Mouse (Mus musculus) heart, embryonic 13.5 days (tissue): ENCODE measurements around the gene Ncoa3. TPM values are rescaled to one million over a fixed set of nuclear protein-coding genes. Genes with fewer than 3 reads are reported as not detected.

Experiments used
- ATAC-seq: fragments of 200-750 bp; cut with Nextera tagmentation; 2 replicates; pipeline ENCODE4 v1.8.0; 2017; ENCODE audit warnings: moderate TSS enrichment; ENCODE audit not compliant: insufficient number of reproducible peaks, low FRiP score, low TSS enrichment; ENCODE audit errors: extremely low read depth
- H3K27ac ChIP-seq: fragments of 300-500 bp; sonication (generic); replicated peaks from 2 replicates; pipeline ENCODE4 v1.5.1; 2015; ENCODE audit warnings: moderate library complexity, mild to moderate bottlenecking, inconsistent platforms
- H3K27me3 ChIP-seq: fragments of 300-500 bp; sonication (generic); replicated peaks from 2 replicates; pipeline ENCODE4 v1.6.1; 2015; ENCODE audit warnings: mild to moderate bottlenecking, inconsistent platforms
- H3K36me3 ChIP-seq: fragments of 300-500 bp; sonication (generic); 2 replicates; pipeline ENCODE4 v1.6.1; 2015; ENCODE audit warnings: mild to moderate bottlenecking, inconsistent platforms
- H3K4me1 ChIP-seq: fragments of 300-500 bp; sonication (generic); 2 replicates; pipeline ENCODE4 v1.6.1; 2015; ENCODE audit warnings: inconsistent platforms
- H3K4me2 ChIP-seq: fragments of 300-500 bp; sonication (generic); 2 replicates; pipeline ENCODE4 v1.6.1; 2015; ENCODE audit warnings: inconsistent platforms, mild to moderate bottlenecking, moderate library complexity
- H3K4me3 ChIP-seq: fragments of 300-500 bp; sonication (generic); 2 replicates; pipeline ENCODE4 v1.5.1; 2015; ENCODE audit warnings: moderate library complexity, mild to moderate bottlenecking, inconsistent platforms
- H3K9ac ChIP-seq: fragments of 300-500 bp; sonication (generic); 2 replicates; pipeline ENCODE4 v1.6.1; 2015; ENCODE audit warnings: inconsistent platforms, mild to moderate bottlenecking, moderate library complexity
- H3K9me3 ChIP-seq: fragments of 300-500 bp; sonication (generic); 2 replicates; pipeline ENCODE4 v1.6.1; 2016; ENCODE audit warnings: inconsistent platforms
- WGBS: fragments of 180-500 bp; shearing (Covaris S2); methylation state at CpG from one replicate; pipeline ENCODE4 v1.1.7; 2015; ENCODE audit warnings: mixed read lengths; 5-methylcytosine and 5-hydroxymethylcytosine counted together
- polyA plus RNA-seq: library from polyadenylated mRNA; unstranded; fragments of >200 nt; fragmentation: Nextera tagmentation; extraction: Ambion mirVana; gene quantifications from 2 replicates; pipeline ENCODE4 v1.2.1, GENCODE M21; 2015

The Ncoa3 gene
- polyA plus RNA-seq, 1 experiment from 2014 or later: 11.2 TPM

GRCm38 (mm10) chr2:166106631-166107030 is 114.2 kb downstream of the Ncoa3 start:
- peaks cover 55% of the 10 kb centered on the region for H3K4me1 ChIP-seq
- no peaks in the 10 kb centered on the region for H3K9me3 ChIP-seq
- no peak for ATAC-seq
- H3K9ac ChIP-seq: peak overlapping the region; percentile 67
- H3K4me2 ChIP-seq: no peak overlapping the region
- peaks cover 23% of the 10 kb centered on the region for H3K36me3 ChIP-seq
- H3K27ac ChIP-seq: peak overlapping the region; percentile 91
- H3K4me3 ChIP-seq: no peak overlapping the region
- WGBS: 64% methylated on average over 2 of the region's 2 CpGs
- no peaks in the 10 kb centered on the region for H3K27me3 ChIP-seq

DNA sequence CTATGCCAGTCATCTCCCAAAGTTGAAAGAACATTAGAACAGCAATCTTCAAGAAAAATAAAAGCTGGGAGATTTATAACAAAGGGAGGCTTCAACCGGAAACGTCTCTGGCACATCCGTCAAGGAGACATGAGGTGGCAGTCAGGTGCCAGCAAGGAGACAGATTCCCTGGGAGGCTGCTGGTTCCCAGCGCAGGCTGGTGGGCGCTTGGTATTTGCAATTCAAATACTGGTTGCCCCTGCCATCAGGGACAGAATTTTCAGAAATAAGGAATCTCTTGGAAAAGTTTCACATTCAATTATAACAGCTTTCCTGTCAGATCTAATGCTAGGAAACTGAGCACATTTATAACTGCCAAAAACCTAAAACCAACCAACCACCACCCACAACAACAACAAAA is 115.5 kb downstream of the Ncoa3 start:
- Histone ChIP-seq H3K9me3 (no peaks in the 10 kb centered on the region), H3K9ac (no peak overlapping the region), H3K4me1 (peaks cover 54% of the 10 kb centered on the region), H3K27me3 (no peaks in the 10 kb centered on the region), H3K4me3 (no peak overlapping the region), H3K36me3 (peaks cover 26% of the 10 kb centered on the region), H3K4me2 (no peak overlapping the region), H3K27ac (no peak overlapping the region)
- ATAC-seq: no peak
- WGBS: 81% methylated on average over 5 of the region's 5 CpGs

GRCm38 (mm10) chr2:166108326-166108725 is 115.9 kb downstream of the Ncoa3 start:
- H3K9ac ChIP-seq: peak overlapping the region; percentile 19; the same call in 1 of the 2 replicates
- H3K4me1 ChIP-seq: peaks cover 51% of the 10 kb centered on the region
- H3K36me3 ChIP-seq: peaks cover 30% of the 10 kb centered on the region
- no peak overlapping the region for H3K4me2 ChIP-seq
- no peaks in the 10 kb centered on the region for H3K9me3 ChIP-seq
- H3K27me3 ChIP-seq: no peaks in the 10 kb centered on the region
- ATAC-seq: no peak
- H3K27ac ChIP-seq: peak overlapping the region; percentile 50; the same call in 1 of the 2 replicates
- H3K4me3 ChIP-seq: no peak overlapping the region
- WGBS: 26% methylated on average over 4 of the region's 4 CpGs

GRCm38 (mm10) chr2:166110764-166111163 is 118.3 kb downstream of the Ncoa3 start:
- Histone ChIP-seq H3K4me3 (no peak overlapping the region), H3K4me2 (no peak overlapping the region), H3K4me1 (peaks cover 41% of the 10 kb centered on the region), H3K9me3 (no peaks in the 10 kb centered on the region), H3K9ac (no peak overlapping the region), H3K36me3 (peaks cover 45% of the 10 kb centered on the region), H3K27me3 (no peaks in the 10 kb centered on the region), H3K27ac (no peak overlapping the region)
- ATAC-seq: no peak
- 61% methylated on average over 8 of the region's 8 CpGs for WGBS

GRCm38 (mm10) chr2:166111238-166111637 is 118.8 kb downstream of the Ncoa3 start:
- Histone ChIP-seq H3K27me3 (no peaks in the 10 kb centered on the region), H3K4me1 (peaks cover 37% of the 10 kb centered on the region), H3K4me2 (no peak overlapping the region), H3K9ac (no peak overlapping the region), H3K27ac (no peak overlapping the region), H3K9me3 (no peaks in the 10 kb centered on the region), H3K4me3 (no peak overlapping the region), H3K36me3 (peaks cover 49% of the 10 kb centered on the region)
- ATAC-seq: no peak
- 69% methylated on average over 2 of the region's 2 CpGs for WGBS

DNA sequence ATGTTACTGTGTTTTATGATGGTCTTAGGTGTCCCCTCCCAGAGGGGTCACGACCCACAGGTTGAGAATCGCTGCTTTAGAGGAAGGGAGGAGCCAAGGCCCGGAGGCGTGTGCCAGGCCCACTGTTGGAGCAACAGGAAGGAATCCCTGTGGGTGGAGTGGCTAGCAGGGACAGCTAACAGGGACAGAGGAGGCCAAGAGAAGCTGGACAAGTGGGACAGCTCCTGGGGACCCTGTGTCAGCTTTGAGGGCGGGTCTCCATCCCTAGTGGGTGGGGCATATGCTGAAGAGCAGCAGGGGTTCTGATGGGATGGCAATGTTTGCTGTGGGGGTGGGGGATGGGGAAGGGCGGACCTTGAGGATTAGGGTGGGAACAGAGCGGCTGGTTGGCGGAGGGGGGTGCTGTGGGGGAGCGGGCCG is 119.4 kb downstream of the Ncoa3 start:
- peaks cover 55% of the 10 kb centered on the region for H3K36me3 ChIP-seq
- 62% methylated on average over 10 of the region's 10 CpGs for WGBS
- H3K27ac ChIP-seq: no peak overlapping the region
- H3K4me2 ChIP-seq: no peak overlapping the region
- H3K4me3 ChIP-seq: no peak overlapping the region
- no peak overlapping the region for H3K9ac ChIP-seq
- no peak for ATAC-seq
- H3K4me1 ChIP-seq: peaks cover 30% of the 10 kb centered on the region
- H3K9me3 ChIP-seq: no peaks in the 10 kb centered on the region
- no peaks in the 10 kb centered on the region for H3K27me3 ChIP-seq

GRCm38 (mm10) chr2:166112986-166113385 is 120.5 kb downstream of the Ncoa3 start:
- Histone ChIP-seq H3K27ac (no peak overlapping the region), H3K4me3 (no peak overlapping the region), H3K9ac (no peak overlapping the region), H3K27me3 (no peaks in the 10 kb centered on the region), H3K9me3 (no peaks in the 10 kb centered on the region), H3K4me1 (peaks cover 30% of the 10 kb centered on the region), H3K4me2 (no peak overlapping the region), H3K36me3 (peaks cover 61% of the 10 kb centered on the region)
- 85% methylated on average over 11 of the region's 11 CpGs for WGBS
- no peak for ATAC-seq

DNA sequence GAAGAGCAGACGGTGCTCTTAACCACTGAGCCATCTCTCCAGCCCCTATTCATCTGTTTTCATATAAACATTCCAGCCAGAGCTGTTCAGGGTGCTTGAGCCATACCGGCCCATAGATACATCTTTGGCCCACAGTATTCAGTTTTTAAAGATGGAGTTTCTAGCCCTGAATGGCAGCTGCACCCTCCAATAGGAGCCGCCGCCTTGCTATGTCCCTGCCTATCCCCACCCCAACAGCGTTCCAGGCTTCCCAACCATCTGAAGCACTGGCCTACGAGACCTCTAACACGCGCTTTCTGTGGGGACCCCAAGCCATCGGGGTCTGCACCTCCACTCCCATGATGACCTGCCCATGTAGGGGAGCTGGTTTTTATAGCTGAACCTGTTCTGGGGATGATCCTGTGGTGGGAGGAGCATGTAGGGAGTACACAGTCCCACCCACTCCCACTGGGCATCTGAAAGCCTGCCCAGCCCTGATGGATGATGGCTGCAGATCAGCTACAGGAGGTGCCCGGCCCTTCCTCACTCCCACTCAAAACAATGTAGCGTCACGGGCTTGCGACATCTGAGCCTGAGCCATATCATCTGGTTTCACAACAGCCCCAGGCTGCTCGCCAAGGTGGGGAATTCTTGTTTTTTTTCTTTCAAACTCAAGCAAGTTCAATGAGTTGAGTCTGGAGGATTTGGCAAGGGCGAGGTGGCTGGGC is 123.3 kb downstream of the Ncoa3 start:
- Histone ChIP-seq H3K4me3 (no peak overlapping the region), H3K27ac (no peak overlapping the region), H3K4me1 (peaks cover 32% of the 10 kb centered on the region), H3K36me3 (peaks cover 61% of the 10 kb centered on the region), H3K9me3 (no peaks in the 10 kb centered on the region), H3K4me2 (no peak overlapping the region), H3K9ac (no peak overlapping the region), H3K27me3 (no peaks in the 10 kb centered on the region)
- ATAC-seq: no peak
- WGBS: 83% methylated on average over 15 of the region's 15 CpGs

DNA sequence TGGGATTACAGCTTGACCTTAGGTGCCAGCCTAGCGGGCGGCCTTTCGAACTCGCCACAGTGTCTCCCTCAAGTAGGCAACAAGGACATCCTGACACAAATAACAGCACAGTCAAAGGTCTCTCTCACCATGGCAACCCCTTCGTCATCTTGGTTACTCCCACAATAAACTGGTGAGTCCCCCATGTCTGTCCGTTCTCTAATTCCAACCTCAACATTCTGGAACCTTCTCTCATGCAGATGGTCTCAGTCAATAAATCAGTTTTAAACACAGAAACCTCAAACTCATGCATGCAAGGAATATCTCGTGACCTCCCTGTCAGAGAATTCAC is 123.8 kb downstream of the Ncoa3 start:
- 86% methylated on average over 7 of the region's 7 CpGs for WGBS
- Histone ChIP-seq H3K27ac (no peak overlapping the region), H3K9ac (no peak overlapping the region), H3K27me3 (no peaks in the 10 kb centered on the region), H3K9me3 (no peaks in the 10 kb centered on the region), H3K36me3 (peaks cover 57% of the 10 kb centered on the region), H3K4me3 (no peak overlapping the region), H3K4me1 (peaks cover 35% of the 10 kb centered on the region), H3K4me2 (no peak overlapping the region)
- ATAC-seq: no peak

DNA sequence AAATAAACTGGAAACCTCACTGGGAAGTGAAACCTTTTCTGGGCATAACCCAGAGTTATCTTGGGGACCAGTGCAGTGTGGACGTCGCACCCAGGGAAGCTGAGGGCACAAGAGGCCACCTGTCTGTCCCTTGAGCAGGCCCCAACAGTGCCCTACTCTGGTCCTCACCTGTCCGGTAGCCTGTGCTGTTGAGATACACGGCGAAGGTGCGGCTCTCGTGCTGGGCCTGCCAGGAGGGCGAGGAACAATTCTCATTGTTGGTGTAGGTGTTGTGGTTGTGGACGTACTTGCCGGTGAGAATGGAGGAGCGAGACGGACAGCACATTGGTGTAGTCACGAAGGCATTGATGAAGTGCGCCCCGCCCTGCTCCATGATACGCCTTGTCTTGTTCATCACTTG is 124.3 kb downstream of the Ncoa3 start:
- no peak overlapping the region for H3K27ac ChIP-seq
- no peaks in the 10 kb centered on the region for H3K27me3 ChIP-seq
- 89% methylated on average over 16 of the region's 16 CpGs for WGBS
- H3K9me3 ChIP-seq: no peaks in the 10 kb centered on the region
- no peak overlapping the region for H3K4me3 ChIP-seq
- no peak overlapping the region for H3K9ac ChIP-seq
- no peak overlapping the region for H3K4me2 ChIP-seq
- no peak for ATAC-seq
- peaks cover 59% of the 10 kb centered on the region for H3K36me3 ChIP-seq
- peaks cover 39% of the 10 kb centered on the region for H3K4me1 ChIP-seq

- peaks cover 55% of the 10 kb centered on the region for H3K36me3 ChIP-seq
- no peak overlapping the region for H3K9ac ChIP-seq
- no peak overlapping the region for H3K4me2 ChIP-seq
- ATAC-seq: no peak
- WGBS: 65% methylated on average over 2 of the region's 2 CpGs
- H3K4me1 ChIP-seq: peaks cover 43% of the 10 kb centered on the region
- no peak overlapping the region for H3K27ac ChIP-seq
- no peaks in the 10 kb centered on the region for H3K9me3 ChIP-seq
- H3K27me3 ChIP-seq: no peaks in the 10 kb centered on the region
- H3K4me3 ChIP-seq: no peak overlapping the region
Measured at GRCm38 (mm10) chr2:166119992-166120391, 127.6 kb downstream of the Ncoa3 start.

- Histone ChIP-seq H3K4me2 (no peak overlapping the region), H3K27me3 (no peaks in the 10 kb centered on the region), H3K4me1 (peaks cover 58% of the 10 kb centered on the region), H3K9me3 (no peaks in the 10 kb centered on the region), H3K4me3 (no peak overlapping the region), H3K36me3 (peaks cover 38% of the 10 kb centered on the region), H3K27ac (no peak overlapping the region), H3K9ac (no peak overlapping the region)
- WGBS: 76% methylated on average over 14 of the region's 14 CpGs
- no peak for ATAC-seq
Measured at GRCm38 (mm10) chr2:166121681-166122355, 129.4 kb downstream of the Ncoa3 start.
